Mouse (Mus musculus) kidney, adult 2 months (tissue): Measurements from ENCODE around the gene Wdr83os. TPM values are rescaled to one million over a fixed set of nuclear protein-coding genes. Genes with fewer than 3 reads are reported as not detected.

Experiments
- DNase-seq: peaks from one replicate; pipeline ENCODE4 v3.0.0; 2021
- H3K27ac ChIP-seq: fragments of 200-500 bp; 2 replicates; pipeline ENCODE4 v1.5.1; 2012; ENCODE audit warnings: low read depth, low read length, control low read depth, inconsistent platforms; ENCODE audit not compliant: insufficient read depth
- H3K27me3 ChIP-seq: fragments of 200-500 bp; replicated peaks from 2 replicates; pipeline ENCODE4 v1.6.1; 2012; ENCODE audit warnings: mild to moderate bottlenecking, moderate library complexity, low read length, inconsistent platforms; ENCODE audit not compliant: control insufficient read depth, insufficient read depth
- H3K36me3 ChIP-seq: fragments of 200-500 bp; 2 replicates; pipeline ENCODE4 v1.6.1; 2012; ENCODE audit warnings: mild to moderate bottlenecking, moderate library complexity, low read length, inconsistent platforms; ENCODE audit not compliant: control insufficient read depth, insufficient read depth
- H3K4me1 ChIP-seq: fragments of 200-500 bp; 2 replicates; pipeline ENCODE4 v1.6.1; 2011; ENCODE audit warnings: low read length; ENCODE audit not compliant: control insufficient read depth, insufficient read depth
- H3K4me3 ChIP-seq: fragments of 200-500 bp; 2 replicates; pipeline ENCODE4 v1.5.1; 2011; ENCODE audit warnings: mild to moderate bottlenecking, low read depth, low read length, control low read depth; ENCODE audit not compliant: insufficient read depth
- CTCF ChIP-seq: fragments of 200-500 bp; conservative IDR thresholded peaks from 2 replicates; pipeline ENCODE4 v1.5.1; 2011; ENCODE audit warnings: low read depth, mild to moderate bottlenecking, control low read depth, low read length, moderate library complexity, mixed read lengths; ENCODE audit not compliant: insufficient read depth, insufficient read length
- POLR2A ChIP-seq: fragments of 200-500 bp; IDR thresholded peaks from one replicate; pipeline ENCODE4 v1.6.1; 2011; ENCODE audit warnings: low read depth, low read length, control low read depth
- WGBS: fragments of 180-500 bp; shearing (Covaris S2); methylation state at CpG from one replicate; pipeline ENCODE4 v1.1.7; 2018; 5-methylcytosine and 5-hydroxymethylcytosine counted together
- polyA plus RNA-seq: library from polyadenylated mRNA; depleted of rRNA; stranded (reverse); fragments of >200 nt; gene quantifications from 2 replicates; pipeline ENCODE4 v1.2.3, GENCODE M21; 2012

Wdr83os gene
- polyA plus RNA-seq, 1 experiment, result 157 TPM

- WGBS, result under 1% methylated on average over 59 of the region's 59 CpGs
- H3K4me1 ChIP-seq, result peaks cover 24% of the 10 kb centered on the region
- peak within 1 kb of the TSS; percentile 97 for H3K4me3 ChIP-seq
- peak; percentile 98 for DNase-seq
- peak within 1 kb of the TSS; percentile 97 for H3K27ac ChIP-seq
- no peaks in the 10 kb centered on the region for H3K36me3 ChIP-seq
- TF ChIP-seq CTCF, result no peak
- no peak for TF ChIP-seq POLR2A
- no peaks in the 10 kb centered on the region for H3K27me3 ChIP-seq
Observed at GRCm38 (mm10) chr8:85036718-85037365, 43.7 kb upstream of the Wdr83os start, which contains the start of gene Tnpo2. Gene Tnpo2 (plus strand): TSS chr8:85036915.

- DNase-seq, result no peak
- H3K4me3 ChIP-seq, result peak overlapping the region; percentile 97
- H3K27ac ChIP-seq, result peak overlapping the region; percentile 51
- peaks cover 23% of the 10 kb centered on the region for H3K4me1 ChIP-seq
- under 1% methylated on average over 14 of the region's 14 CpGs for WGBS
- H3K27me3 ChIP-seq, result no peaks in the 10 kb centered on the region
- no peaks in the 10 kb centered on the region for H3K36me3 ChIP-seq
- no peak for TF ChIP-seq CTCF
- TF ChIP-seq POLR2A, result no peak
Observed at GRCm38 (mm10) chr8:85037366-85037680, 43.2 kb upstream of the Wdr83os start.

- 0 out of 2 replicates have a peak overlapping the region, but pooled peaks have one; percentile 5 for H3K27ac ChIP-seq
- H3K4me1 ChIP-seq, result peaks cover 19% of the 10 kb centered on the region
Observed at GRCm38 (mm10) chr8:85037681-85038531, 42.6 kb upstream of the Wdr83os start.

GRCm38 (mm10) chr8:85043619-85044018, 36.9 kb upstream of the Wdr83os start:
- 83% methylated on average over 6 of the region's 6 CpGs for WGBS
- no peak for DNase-seq
- Histone ChIP-seq H3K4me3 (no peak overlapping the region), H3K4me1 (peaks cover under 1% of the 10 kb centered on the region; the same call in 1 of the 2 replicates), H3K36me3 (no peaks in the 10 kb centered on the region), H3K27ac (no peak overlapping the region), H3K27me3 (no peaks in the 10 kb centered on the region)
- TF ChIP-seq POLR2A (no peak), CTCF (no peak)

More at GRCm38 (mm10) chr8:85037681-85038531, 42.6 kb upstream of the Wdr83os start:
- DNase-seq, result peak; percentile 38
- Histone ChIP-seq H3K4me3 (peak overlapping the region; percentile 97), H3K27me3 (no peaks in the 10 kb centered on the region), H3K36me3 (no peaks in the 10 kb centered on the region)
- TF ChIP-seq POLR2A (no peak), CTCF (0 out of 2 replicates have a peak, but pooled peaks have one; percentile 20)
- under 1% methylated on average over 54 of the region's 57 CpGs for WGBS

GRCm38 (mm10) chr8:85057367-85057766, 23.2 kb upstream of the Wdr83os start:
- TF ChIP-seq POLR2A (no peak), CTCF (no peak)
- 72% methylated on average over 7 of the region's 7 CpGs for WGBS
- Histone ChIP-seq H3K4me3 (no peak overlapping the region), H3K36me3 (no peaks in the 10 kb centered on the region), H3K27ac (no peak overlapping the region), H3K27me3 (no peaks in the 10 kb centered on the region), H3K4me1 (peaks cover 5% of the 10 kb centered on the region; the same call in 1 of the 2 replicates)
- DNase-seq, result no peak

GRCm38 (mm10) chr8:85059879-85060616, 20.5 kb upstream of the Wdr83os start, which contains the start of gene Fbxw9:
Gene Fbxw9 (plus strand): TSS chr8:85060055.
- under 1% methylated on average over 52 of the region's 53 CpGs for WGBS
- Histone ChIP-seq H3K4me3 (peak within 1 kb of the TSS; percentile 74), H3K36me3 (no peaks in the 10 kb centered on the region), H3K27ac (no peak within 1 kb of the TSS), H3K27me3 (no peaks in the 10 kb centered on the region), H3K4me1 (peaks cover 5% of the 10 kb centered on the region; the same call in 1 of the 2 replicates)
- no peak for TF ChIP-seq POLR2A
- no peak for TF ChIP-seq CTCF
- DNase-seq, result peak; percentile 96
